Mouse (Mus musculus) heart, postnatal 0 days (tissue): ENCODE data around the gene Dnajc16.

Experiments
- CTCF ChIP-seq: IDR thresholded peaks from 2 replicates; pipeline ENCODE4 v1.5.1; 2016; ENCODE audit warnings: antibody characterized with exemption, control low read depth, low read depth
- EP300 ChIP-seq: IDR thresholded peaks from 2 replicates; pipeline ENCODE4 v1.6.1; 2016; ENCODE audit warnings: antibody characterized with exemption, low read depth

- TF ChIP-seq EP300 (no peak), CTCF (no peak)
Observed at GRCm38 (mm10) chr4:141810975-141811374, 20.2 kb upstream of the Dnajc16 start.
